Mouse (Mus musculus) thymus, adult 2 months (tissue): ENCODE results near the gene Col8a2. TPM values are rescaled to one million over a fixed set of nuclear protein-coding genes. Genes with fewer than 3 reads are reported as not detected.

Experiments used
- DNase-seq: peaks from one replicate; pipeline ENCODE4 v3.0.0; 2021
- H3K27ac ChIP-seq: fragments of 200-500 bp; 2 replicates; pipeline ENCODE4 v1.5.1; 2012; ENCODE audit warnings: low read length, control low read depth; ENCODE audit not compliant: control insufficient read depth, insufficient read depth
- H3K27me3 ChIP-seq: fragments of 200-500 bp; 2 replicates; pipeline ENCODE4 v1.6.1; 2012; ENCODE audit warnings: mild to moderate bottlenecking, low read length, moderate library complexity, mixed read lengths; ENCODE audit not compliant: control insufficient read depth, insufficient read depth
- H3K36me3 ChIP-seq: fragments of 200-500 bp; 2 replicates; pipeline ENCODE4 v1.6.1; 2012; ENCODE audit warnings: mild to moderate bottlenecking, low read length, moderate library complexity; ENCODE audit not compliant: control insufficient read depth, insufficient read depth
- H3K4me1 ChIP-seq: fragments of 200-500 bp; replicated peaks from 2 replicates; pipeline ENCODE4 v1.6.1; 2012; ENCODE audit warnings: low read length; ENCODE audit not compliant: control insufficient read depth, insufficient read depth
- H3K4me3 ChIP-seq: fragments of 200-500 bp; 2 replicates; pipeline ENCODE4 v1.5.1; 2012; ENCODE audit warnings: mild to moderate bottlenecking, low read length, control low read depth, moderate library complexity; ENCODE audit not compliant: control insufficient read depth, insufficient read depth
- CTCF ChIP-seq: fragments of 200-500 bp; IDR thresholded peaks from 2 replicates; pipeline ENCODE4 v1.5.1; 2012; ENCODE audit warnings: mild to moderate bottlenecking, control low read depth, low read length, moderate library complexity, borderline replicate concordance; ENCODE audit not compliant: control insufficient read depth, poor library complexity, insufficient read depth; ENCODE audit errors: extremely low read depth
- POLR2A ChIP-seq: fragments of 200-500 bp; IDR thresholded peaks from 2 replicates; pipeline ENCODE4 v1.6.1; 2012; ENCODE audit warnings: mild to moderate bottlenecking, low read length, control low read depth, moderate library complexity; ENCODE audit not compliant: control insufficient read depth, poor library complexity, insufficient read depth; ENCODE audit errors: extremely low read depth
- WGBS: fragments of 180-500 bp; shearing (Covaris S2); methylation state at CpG from one replicate; pipeline ENCODE4 v1.1.7; 2018; 5-methylcytosine and 5-hydroxymethylcytosine counted together
- polyA plus RNA-seq: library from polyadenylated mRNA; depleted of rRNA; stranded (reverse); fragments of >200 nt; gene quantifications from 2 replicates; pipeline ENCODE4 v1.2.3, GENCODE M21; 2012

Col8a2 gene
- polyA plus RNA-seq, 1 experiment, result 0.35 TPM

GRCm38 (mm10) chr4:126275681-126276131, 10.9 kb upstream of the Col8a2 start:
- Histone ChIP-seq H3K4me3 (no peak overlapping the region), H3K27ac (no peak overlapping the region), H3K4me1 (peaks cover 4% of the 10 kb centered on the region; the same call in 1 of the 2 replicates), H3K36me3 (peaks cover 20% of the 10 kb centered on the region; the same call in 1 of the 2 replicates), H3K27me3 (no peaks in the 10 kb centered on the region)
- WGBS, result 97% methylated on average over 13 of the region's 13 CpGs
- no peak for DNase-seq
- TF ChIP-seq POLR2A (no peak), CTCF (no peak)

- Histone ChIP-seq H3K27ac (no peak overlapping the region), H3K4me1 (peaks cover 4% of the 10 kb centered on the region; the same call in 1 of the 2 replicates), H3K27me3 (no peaks in the 10 kb centered on the region), H3K4me3 (no peak overlapping the region), H3K36me3 (peaks cover 20% of the 10 kb centered on the region; the same call in 1 of the 2 replicates)
- no peak for TF ChIP-seq POLR2A
- TF ChIP-seq CTCF, result no peak
- WGBS, result 26% methylated on average over 13 of the region's 13 CpGs
- peak; percentile 51 for DNase-seq
These were observed 8.6 kb upstream of the Col8a2 start for GRCm38 (mm10) chr4:126277906-126278564.

GRCm38 (mm10) chr4:126278565-126278915, 8.1 kb upstream of the Col8a2 start:
- Histone ChIP-seq H3K27ac (no peak overlapping the region), H3K4me3 (no peak overlapping the region), H3K27me3 (no peaks in the 10 kb centered on the region), H3K36me3 (peaks cover 16% of the 10 kb centered on the region; the same call in 1 of the 2 replicates), H3K4me1 (peaks cover 4% of the 10 kb centered on the region; the same call in 1 of the 2 replicates)
- no peak for DNase-seq
- WGBS, result 91% methylated on average over 9 of the region's 9 CpGs
- TF ChIP-seq POLR2A (no peak), CTCF (no peak)

- Histone ChIP-seq H3K27ac (no peak overlapping the region), H3K36me3 (peaks cover 12% of the 10 kb centered on the region; the same call in 1 of the 2 replicates), H3K4me3 (no peak overlapping the region), H3K27me3 (no peaks in the 10 kb centered on the region), H3K4me1 (peaks cover 4% of the 10 kb centered on the region; the same call in 1 of the 2 replicates)
- 91% methylated on average over 9 of the region's 9 CpGs for WGBS
- DNase-seq, result no peak
- TF ChIP-seq POLR2A (no peak), CTCF (no peak)
These were observed 7.6 kb upstream of the Col8a2 start for GRCm38 (mm10) chr4:126278961-126279360.

GRCm38 (mm10) chr4:126281706-126282105, 4.9 kb upstream of the Col8a2 start:
- TF ChIP-seq CTCF (no peak), POLR2A (no peak)
- Histone ChIP-seq H3K4me1 (peaks cover 4% of the 10 kb centered on the region; the same call in 1 of the 2 replicates), H3K4me3 (no peak overlapping the region), H3K27me3 (no peaks in the 10 kb centered on the region; the same call in 1 of the 2 replicates), H3K36me3 (no peaks in the 10 kb centered on the region), H3K27ac (no peak overlapping the region)
- DNase-seq, result no peak
- 90% methylated on average over 9 of the region's 9 CpGs for WGBS

- no peaks in the 10 kb centered on the region for H3K4me1 ChIP-seq
- DNase-seq, result no peak
- 90% methylated on average over 8 of the region's 8 CpGs for WGBS
- no peaks in the 10 kb centered on the region for H3K36me3 ChIP-seq
- H3K27ac ChIP-seq, result no peak overlapping the region
- no peak overlapping the region for H3K4me3 ChIP-seq
- no peak for TF ChIP-seq POLR2A
- peaks cover 7% of the 10 kb centered on the region; the same call in 1 of the 2 replicates for H3K27me3 ChIP-seq
These were observed 3.0 kb upstream of the Col8a2 start for GRCm38 (mm10) chr4:126283582-126283981.
